Mouse (Mus musculus) liver, embryonic 14.5 days (tissue): ENCODE measurements around the gene Ptpn5.

Source experiments
- CTCF ChIP-seq: IDR thresholded peaks from 2 replicates; pipeline ENCODE4 v1.5.1; 2016; ENCODE audit warnings: antibody characterized with exemption, low read depth, control low read depth
- EP300 ChIP-seq: IDR thresholded peaks from 2 replicates; pipeline ENCODE4 v1.6.1; 2016; ENCODE audit warnings: antibody characterized with exemption, low read depth

GRCm38 (mm10) chr7:47076193-47076592, 57.3 kb downstream of the Ptpn5 start:
- TF ChIP-seq CTCF = no peak
- TF ChIP-seq EP300 = no peak
